Mouse (Mus musculus): ENCODE measurements at regions not wholly inside any gene's neighbourhood (a gene's known extent, or its start where the extent isn't known, plus 50 kb on each side); places are given as distances from the start of the nearest gene placed in this dataset.

DNA sequence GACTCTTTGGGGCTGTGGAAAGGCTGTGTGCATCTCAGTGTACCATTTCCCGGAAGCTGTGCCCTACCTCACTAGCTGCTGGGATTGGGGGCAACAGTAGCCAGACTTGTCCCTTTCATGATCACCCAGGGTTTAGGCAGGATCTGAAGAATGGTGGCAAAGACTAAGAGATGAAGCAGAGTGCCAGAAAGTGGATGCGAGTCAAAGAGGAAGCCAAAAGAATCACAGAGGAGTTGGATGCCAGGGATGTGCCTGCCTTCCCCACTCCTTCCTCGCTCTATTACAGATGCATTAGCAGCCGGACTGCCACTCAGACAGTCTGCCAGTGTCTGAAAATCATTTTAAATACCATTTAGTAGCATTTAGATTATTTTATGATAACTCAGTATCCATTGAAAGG, 271.5 kb upstream of the Slc24a2 start:
- Histone ChIP-seq H3K36me3 (ENCODE audit: control insufficient read depth, insufficient read depth, low read length) (no peaks in the 10 kb centered on the region), H3K4me1 (ENCODE audit: control insufficient read depth, insufficient read depth, low read length) (no peaks in the 10 kb centered on the region), H3K9ac (ENCODE audit: low read length) (no peak overlapping the region), H3K4me2 (ENCODE audit: low read length) (no peak overlapping the region), H3K4me3 (ENCODE audit: low read depth, low read length) (no peak overlapping the region), H3K9me3 (replicated peaks; ENCODE audit: control insufficient read depth, low read length) (no peaks in the 10 kb centered on the region), H3K27me3 (replicated peaks; ENCODE audit: control insufficient read depth, insufficient read depth, low read length) (no peaks in the 10 kb centered on the region), H3K27ac (ENCODE audit: low read depth, low read length) (no peak overlapping the region)
- ATAC-seq (no peak), DNase-seq (ENCODE audit: low spot score) (peak; percentile 32)
- 77% methylated on average over 4 of the region's 4 CpGs for WGBS

- 52% methylated on average over 2 of the region's 2 CpGs for WGBS
- no peaks in the 10 kb centered on the region for H3K27me3 ChIP-seq (replicated peaks; ENCODE audit: control insufficient read depth, insufficient read depth, low read length)
- H3K9me3 ChIP-seq (replicated peaks; ENCODE audit: control insufficient read depth, low read length), result no peaks in the 10 kb centered on the region
- ATAC-seq (peak; percentile 97), DNase-seq (ENCODE audit: low spot score) (peak; percentile 84)
- no peaks in the 10 kb centered on the region for H3K36me3 ChIP-seq (ENCODE audit: control insufficient read depth, insufficient read depth, low read length)
- no peak overlapping the region for H3K9ac ChIP-seq (ENCODE audit: low read length)
- H3K4me2 ChIP-seq (ENCODE audit: low read length), result no peak overlapping the region
- H3K4me3 ChIP-seq (ENCODE audit: low read depth, low read length), result no peak overlapping the region
- peak overlapping the region; percentile 21; the same call in 1 of the 2 replicates for H3K27ac ChIP-seq (ENCODE audit: low read depth, low read length)
- no peaks in the 10 kb centered on the region for H3K4me1 ChIP-seq (ENCODE audit: control insufficient read depth, insufficient read depth, low read length)
Observed at GRCm38 (mm10) chr4:87500441-87500840, 270.2 kb upstream of the Slc24a2 start.

- Histone ChIP-seq H3K4me3 (ENCODE audit: low read depth, low read length) (no peak overlapping the region), H3K9me3 (replicated peaks; ENCODE audit: control insufficient read depth, low read length) (no peaks in the 10 kb centered on the region), H3K27ac (ENCODE audit: low read depth, low read length) (no peak overlapping the region), H3K9ac (ENCODE audit: low read length) (no peak overlapping the region), H3K4me2 (ENCODE audit: low read length) (no peak overlapping the region), H3K4me1 (ENCODE audit: control insufficient read depth, insufficient read depth, low read length) (no peaks in the 10 kb centered on the region), H3K36me3 (ENCODE audit: control insufficient read depth, insufficient read depth, low read length) (no peaks in the 10 kb centered on the region), H3K27me3 (replicated peaks; ENCODE audit: control insufficient read depth, insufficient read depth, low read length) (no peaks in the 10 kb centered on the region)
- DNase-seq (ENCODE audit: low spot score) (no peak), ATAC-seq (no peak)
- WGBS, result 87% methylated on average over 3 of the region's 3 CpGs
Observed at GRCm38 (mm10) chr4:87487798-87488197, 257.5 kb upstream of the Slc24a2 start.

- Histone ChIP-seq H3K4me3 (ENCODE audit: low read depth, low read length) (no peak overlapping the region), H3K4me1 (ENCODE audit: control insufficient read depth, insufficient read depth, low read length) (peaks cover 9% of the 10 kb centered on the region; the same call in 1 of the 2 replicates), H3K27me3 (replicated peaks; ENCODE audit: control insufficient read depth, insufficient read depth, low read length) (no peaks in the 10 kb centered on the region), H3K36me3 (ENCODE audit: control insufficient read depth, insufficient read depth, low read length) (no peaks in the 10 kb centered on the region), H3K27ac (ENCODE audit: low read depth, low read length) (no peak overlapping the region), H3K4me2 (ENCODE audit: low read length) (no peak overlapping the region), H3K9ac (ENCODE audit: low read length) (no peak overlapping the region), H3K9me3 (replicated peaks; ENCODE audit: control insufficient read depth, low read length) (no peaks in the 10 kb centered on the region)
- ATAC-seq, result no peak
- 66% methylated on average over 1 of the region's 1 CpGs for WGBS
- DNase-seq (ENCODE audit: low spot score), result no peak
Observed at GRCm38 (mm10) chr4:87475537-87475936, 245.3 kb upstream of the Slc24a2 start.

DNA sequence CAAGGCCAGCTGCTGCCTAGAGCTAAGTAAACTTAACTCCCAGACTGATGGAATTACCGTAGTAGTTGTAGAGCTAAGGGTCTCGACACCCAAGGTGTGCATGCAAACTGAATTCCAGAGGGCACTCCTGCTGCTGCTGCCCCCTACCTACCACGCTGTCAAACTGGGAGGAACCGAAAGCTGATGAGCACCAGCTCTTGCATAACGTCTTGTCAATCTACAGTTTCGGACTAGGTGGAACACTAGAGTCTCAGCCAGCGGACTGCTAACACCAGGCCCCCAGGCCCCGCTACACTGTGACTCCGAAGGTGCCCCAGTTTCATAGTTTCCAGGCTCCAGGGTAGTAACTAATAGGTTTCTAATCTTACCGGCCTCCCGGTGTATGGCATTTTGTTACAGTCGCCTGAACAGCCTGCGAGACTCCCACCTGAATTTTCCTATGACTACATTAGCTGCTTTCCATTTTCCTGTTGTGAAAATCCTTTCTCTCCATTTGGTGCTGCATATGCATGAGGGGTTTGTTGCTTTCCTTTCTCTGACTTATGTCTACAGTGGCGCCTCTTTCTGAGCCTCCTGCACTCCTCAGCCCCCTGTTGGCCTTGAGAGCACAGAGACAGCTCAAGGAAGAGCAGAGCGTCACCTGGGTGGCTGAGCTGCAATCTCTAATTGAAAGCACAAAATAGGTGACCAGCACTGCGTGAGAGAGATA, 243.2 kb upstream of the Slc24a2 start:
- Histone ChIP-seq H3K9ac (ENCODE audit: low read length) (no peak overlapping the region), H3K36me3 (ENCODE audit: control insufficient read depth, insufficient read depth, low read length) (no peaks in the 10 kb centered on the region), H3K4me2 (ENCODE audit: low read length) (no peak overlapping the region), H3K9me3 (replicated peaks; ENCODE audit: control insufficient read depth, low read length) (no peaks in the 10 kb centered on the region), H3K27ac (ENCODE audit: low read depth, low read length) (peak overlapping the region; percentile 55; the same call in 1 of the 2 replicates), H3K4me3 (ENCODE audit: low read depth, low read length) (no peak overlapping the region), H3K27me3 (replicated peaks; ENCODE audit: control insufficient read depth, insufficient read depth, low read length) (no peaks in the 10 kb centered on the region), H3K4me1 (ENCODE audit: control insufficient read depth, insufficient read depth, low read length) (peaks cover 9% of the 10 kb centered on the region; the same call in 1 of the 2 replicates)
- 89% methylated on average over 16 of the region's 16 CpGs for WGBS
- ATAC-seq, result peak; percentile 43
- DNase-seq (ENCODE audit: low spot score), result peak; percentile 44

DNA sequence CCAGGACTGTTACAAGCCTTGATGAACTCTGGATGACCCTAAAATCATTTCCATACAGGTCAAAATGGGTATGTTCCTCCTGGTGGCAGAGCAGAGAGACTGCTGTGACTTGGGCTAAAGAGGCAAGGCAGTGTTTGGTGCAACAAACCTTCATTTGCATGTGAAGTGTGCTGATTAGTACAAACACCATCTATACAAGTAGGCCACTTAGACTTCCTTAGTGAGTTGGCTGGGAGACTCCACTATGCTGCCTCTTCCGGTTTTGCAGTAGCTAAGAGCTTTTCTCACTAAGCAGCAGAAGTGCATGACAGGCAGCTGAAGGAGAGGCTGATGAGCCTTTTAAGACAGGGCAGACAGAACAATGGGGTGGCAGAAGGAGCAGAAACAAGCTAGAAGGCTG, 242.5 kb upstream of the Slc24a2 start:
- peak; percentile 74 for ATAC-seq
- WGBS, result 43% methylated on average over 1 of the region's 1 CpGs
- Histone ChIP-seq H3K27me3 (replicated peaks; ENCODE audit: control insufficient read depth, insufficient read depth, low read length) (no peaks in the 10 kb centered on the region), H3K27ac (ENCODE audit: low read depth, low read length) (0 out of 2 replicates have a peak overlapping the region, but pooled peaks have one; percentile 24), H3K9me3 (replicated peaks; ENCODE audit: control insufficient read depth, low read length) (no peaks in the 10 kb centered on the region), H3K4me1 (ENCODE audit: control insufficient read depth, insufficient read depth, low read length) (peaks cover 9% of the 10 kb centered on the region; the same call in 1 of the 2 replicates), H3K9ac (ENCODE audit: low read length) (no peak overlapping the region), H3K4me3 (ENCODE audit: low read depth, low read length) (no peak overlapping the region), H3K4me2 (ENCODE audit: low read length) (no peak overlapping the region), H3K36me3 (ENCODE audit: control insufficient read depth, insufficient read depth, low read length) (no peaks in the 10 kb centered on the region)
- DNase-seq (ENCODE audit: low spot score), result peak; percentile 33

DNA sequence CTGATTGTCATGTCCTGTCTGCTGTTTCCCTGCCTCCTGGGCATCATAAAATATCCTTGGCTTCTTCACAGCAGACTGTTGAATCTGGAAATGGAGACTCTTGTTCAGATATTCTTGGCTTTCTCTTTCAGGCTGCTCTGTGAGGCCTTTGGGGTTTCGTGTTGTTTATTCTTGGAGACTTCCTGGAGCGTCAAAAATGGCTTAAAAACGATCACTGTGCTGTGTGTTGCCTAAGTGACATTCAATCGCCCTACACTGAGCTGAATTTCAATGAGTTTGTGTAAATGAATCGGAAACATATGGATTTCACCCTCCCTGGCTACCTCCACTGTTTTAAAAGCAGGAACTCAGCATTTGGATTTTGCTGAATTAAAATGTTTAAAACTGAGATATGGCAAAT, 241.1 kb upstream of the Slc24a2 start:
- ATAC-seq (no peak), DNase-seq (ENCODE audit: low spot score) (no peak)
- peaks cover 9% of the 10 kb centered on the region; the same call in 1 of the 2 replicates for H3K4me1 ChIP-seq (ENCODE audit: control insufficient read depth, insufficient read depth, low read length)
- 37% methylated on average over 5 of the region's 5 CpGs for WGBS
- no peak overlapping the region for H3K4me2 ChIP-seq (ENCODE audit: low read length)
- no peaks in the 10 kb centered on the region for H3K27me3 ChIP-seq (replicated peaks; ENCODE audit: control insufficient read depth, insufficient read depth, low read length)
- no peaks in the 10 kb centered on the region for H3K36me3 ChIP-seq (ENCODE audit: control insufficient read depth, insufficient read depth, low read length)
- H3K9me3 ChIP-seq (replicated peaks; ENCODE audit: control insufficient read depth, low read length), result no peaks in the 10 kb centered on the region
- no peak overlapping the region for H3K9ac ChIP-seq (ENCODE audit: low read length)
- no peak overlapping the region for H3K27ac ChIP-seq (ENCODE audit: low read depth, low read length)
- H3K4me3 ChIP-seq (ENCODE audit: low read depth, low read length), result no peak overlapping the region

DNA sequence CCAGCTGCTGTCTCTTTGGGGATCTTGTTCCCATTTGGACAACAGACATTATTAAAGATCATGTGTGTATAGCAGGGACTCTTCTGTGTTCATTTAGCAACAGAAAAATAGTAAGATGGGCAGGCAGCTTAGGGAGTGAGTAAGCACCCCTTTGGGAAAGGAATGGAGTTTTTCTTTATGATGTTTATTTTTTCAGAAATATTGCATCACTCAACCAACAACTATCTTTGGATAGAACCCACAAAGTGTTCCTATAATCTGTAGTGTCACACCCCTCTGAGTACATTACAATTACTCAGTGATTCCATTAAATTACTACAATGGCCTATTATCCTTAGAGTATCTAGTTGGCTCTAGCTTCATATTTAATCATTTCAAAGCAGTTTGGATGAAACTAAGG, 237.3 kb upstream of the Slc24a2 start:
- Histone ChIP-seq H3K27ac (ENCODE audit: low read depth, low read length) (no peak overlapping the region), H3K4me2 (ENCODE audit: low read length) (no peak overlapping the region), H3K9ac (ENCODE audit: low read length) (no peak overlapping the region), H3K4me1 (ENCODE audit: control insufficient read depth, insufficient read depth, low read length) (peaks cover 6% of the 10 kb centered on the region; the same call in 1 of the 2 replicates), H3K4me3 (ENCODE audit: low read depth, low read length) (no peak overlapping the region), H3K27me3 (replicated peaks; ENCODE audit: control insufficient read depth, insufficient read depth, low read length) (no peaks in the 10 kb centered on the region), H3K9me3 (replicated peaks; ENCODE audit: control insufficient read depth, low read length) (no peaks in the 10 kb centered on the region), H3K36me3 (ENCODE audit: control insufficient read depth, insufficient read depth, low read length) (no peaks in the 10 kb centered on the region)
- DNase-seq (ENCODE audit: low spot score) (no peak), ATAC-seq (no peak)

- Histone ChIP-seq H3K4me1 (ENCODE audit: control insufficient read depth, insufficient read depth, low read length) (peaks cover 6% of the 10 kb centered on the region), H3K36me3 (ENCODE audit: control insufficient read depth, insufficient read depth, low read length) (no peaks in the 10 kb centered on the region), H3K4me2 (ENCODE audit: low read length) (no peak overlapping the region), H3K27ac (ENCODE audit: low read depth, low read length) (no peak overlapping the region), H3K4me3 (ENCODE audit: low read depth, low read length) (no peak overlapping the region), H3K9ac (ENCODE audit: low read length) (no peak overlapping the region), H3K27me3 (replicated peaks; ENCODE audit: control insufficient read depth, insufficient read depth, low read length) (no peaks in the 10 kb centered on the region), H3K9me3 (replicated peaks; ENCODE audit: control insufficient read depth, low read length) (no peaks in the 10 kb centered on the region)
- peak; percentile 45 for DNase-seq (ENCODE audit: low spot score)
- peak; percentile 23; the same call in 1 of the 2 replicates for ATAC-seq
- 80% methylated on average over 8 of the region's 8 CpGs for WGBS
Observed at GRCm38 (mm10) chr4:87467018-87467417, 236.7 kb upstream of the Slc24a2 start.

Measured in forebrain, embryonic 14.5 days (tissue).